Mouse (Mus musculus): ENCODE measurements around the gene Bcl2l12. TPM values are rescaled to one million over a fixed set of nuclear protein-coding genes. Genes with fewer than 3 reads are reported as not detected.

The Bcl2l12 gene
- polyA plus RNA-seq, 1 experiment from 2014 or later: 10.0 TPM

DNA sequence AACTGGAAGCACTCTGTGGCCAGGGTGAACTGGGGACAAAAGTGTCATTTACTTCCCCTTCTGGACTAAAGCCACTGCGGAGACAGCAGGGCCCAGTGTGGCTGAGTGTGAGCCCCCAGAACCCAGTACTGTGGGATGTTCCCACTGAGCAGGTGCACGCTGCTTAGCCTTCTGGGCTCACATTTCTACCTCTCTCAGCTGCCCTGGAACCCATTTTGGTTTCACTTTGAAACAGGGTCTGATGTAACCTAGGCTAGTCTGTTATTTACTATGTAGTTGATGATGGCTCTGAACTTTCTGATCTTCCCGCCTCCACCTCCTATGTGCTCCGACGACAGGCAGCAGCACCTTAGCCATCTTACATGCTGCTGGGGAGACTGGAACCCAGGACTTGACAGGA, 35.7 kb downstream of the Bcl2l12 start:
- Histone ChIP-seq H3K36me3 (replicated peaks) (peaks cover 28% of the 10 kb centered on the region), H3K27ac (no peak overlapping the region), H3K9ac (no peak overlapping the region), H3K9me3 (no peaks in the 10 kb centered on the region), H3K4me2 (no peak overlapping the region), H3K4me1 (no peaks in the 10 kb centered on the region), H3K4me3 (no peak overlapping the region), H3K27me3 (replicated peaks) (no peaks in the 10 kb centered on the region)
- WGBS: 91% methylated on average over 5 of the region's 5 CpGs
- no peak for ATAC-seq (replicated peaks)

- no peaks in the 10 kb centered on the region for H3K27me3 ChIP-seq (replicated peaks)
- no peak overlapping the region for H3K27ac ChIP-seq
- no peaks in the 10 kb centered on the region for H3K4me1 ChIP-seq
- peaks cover 28% of the 10 kb centered on the region for H3K36me3 ChIP-seq (replicated peaks)
- H3K4me3 ChIP-seq: no peak overlapping the region
- no peak for ATAC-seq (replicated peaks)
- 85% methylated on average over 8 of the region's 8 CpGs for WGBS
- H3K9ac ChIP-seq: no peak overlapping the region
- no peak overlapping the region for H3K4me2 ChIP-seq
- H3K9me3 ChIP-seq: no peaks in the 10 kb centered on the region
Measured at GRCm38 (mm10) chr7:44962337-44962736, 36.2 kb downstream of the Bcl2l12 start.

- Histone ChIP-seq H3K4me3 (no peak overlapping the region), H3K36me3 (replicated peaks) (peaks cover 23% of the 10 kb centered on the region), H3K9ac (no peak overlapping the region), H3K4me1 (no peaks in the 10 kb centered on the region), H3K27me3 (replicated peaks) (no peaks in the 10 kb centered on the region), H3K9me3 (no peaks in the 10 kb centered on the region), H3K4me2 (no peak overlapping the region), H3K27ac (no peak overlapping the region)
- 94% methylated on average over 13 of the region's 13 CpGs for WGBS
- ATAC-seq (replicated peaks): no peak
Measured at GRCm38 (mm10) chr7:44960512-44960910, 38.0 kb downstream of the Bcl2l12 start.

DNA sequence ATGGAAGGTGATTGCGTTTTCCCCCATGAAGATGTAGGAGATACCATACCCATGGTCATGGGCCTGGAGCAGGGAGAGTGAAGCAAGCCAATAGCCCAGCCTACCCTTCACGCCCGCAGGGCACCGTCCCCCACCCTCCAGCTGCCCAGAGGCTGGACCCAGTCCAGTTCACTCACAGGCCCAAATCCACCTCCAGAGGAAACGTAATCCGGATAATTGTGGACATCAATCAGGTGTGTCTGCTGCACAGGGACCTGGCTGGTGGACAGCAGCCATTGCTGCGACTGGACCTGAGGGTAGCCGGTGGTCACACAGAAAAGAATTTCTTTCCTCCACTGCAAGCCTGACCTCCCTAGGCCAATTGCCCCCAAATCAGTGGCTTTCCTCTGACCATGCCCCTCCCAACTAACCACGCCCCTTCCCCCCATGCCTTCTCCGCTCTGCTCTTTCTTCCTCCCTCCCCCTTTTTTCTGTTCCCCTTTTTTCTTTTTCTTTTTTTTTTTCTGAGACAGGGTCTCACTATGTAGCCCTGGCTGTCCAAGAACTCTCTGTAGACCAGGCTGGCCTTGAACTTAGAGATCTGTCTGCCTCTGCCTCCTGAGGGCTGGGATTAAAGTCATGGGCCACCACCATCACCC, 38.5 kb downstream of the Bcl2l12 start:
- WGBS: 92% methylated on average over 10 of the region's 10 CpGs
- no peak for ATAC-seq (replicated peaks)
- no peak overlapping the region for H3K4me3 ChIP-seq

DNA sequence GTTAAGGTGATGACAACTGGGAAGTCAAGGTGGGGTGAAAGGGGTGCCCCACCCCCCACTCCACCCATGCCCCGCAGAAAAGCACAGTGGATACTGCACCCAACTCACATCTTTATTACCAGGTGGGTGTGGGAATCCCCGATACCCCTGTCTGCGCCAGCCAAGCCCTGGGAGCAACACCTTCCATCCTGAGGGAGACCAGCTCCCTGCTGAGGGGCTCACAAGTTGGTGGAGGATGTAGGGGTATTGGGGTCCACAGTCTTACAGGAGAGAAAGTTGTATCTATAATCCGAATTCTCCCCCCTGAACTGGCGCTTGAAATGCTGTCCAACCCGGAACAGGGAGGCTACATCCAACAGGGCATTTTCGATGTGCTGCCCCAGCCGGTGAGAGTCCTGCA, 39.2 kb downstream of the Bcl2l12 start:
- peaks cover 15% of the 10 kb centered on the region; the same call in 1 of the 2 replicates for H3K36me3 ChIP-seq (replicated peaks)
- H3K4me3 ChIP-seq: no peak overlapping the region
- no peak overlapping the region for H3K27ac ChIP-seq
- H3K4me1 ChIP-seq: no peaks in the 10 kb centered on the region
- no peak overlapping the region for H3K4me2 ChIP-seq
- H3K9me3 ChIP-seq: no peaks in the 10 kb centered on the region
- ATAC-seq (replicated peaks): no peak
- WGBS: 87% methylated on average over 8 of the region's 8 CpGs
- no peak overlapping the region for H3K9ac ChIP-seq
- no peaks in the 10 kb centered on the region for H3K27me3 ChIP-seq (replicated peaks)

More for the DNA sequence above, 38.5 kb downstream of the Bcl2l12 start:
- H3K36me3 ChIP-seq (replicated peaks): peaks cover 18% of the 10 kb centered on the region; the same call in 1 of the 2 replicates
- no peak overlapping the region for H3K4me2 ChIP-seq
- no peaks in the 10 kb centered on the region for H3K9me3 ChIP-seq
- H3K27ac ChIP-seq: no peak overlapping the region
- no peaks in the 10 kb centered on the region for H3K4me1 ChIP-seq
- no peak overlapping the region for H3K9ac ChIP-seq
- no peaks in the 10 kb centered on the region for H3K27me3 ChIP-seq (replicated peaks)

DNA sequence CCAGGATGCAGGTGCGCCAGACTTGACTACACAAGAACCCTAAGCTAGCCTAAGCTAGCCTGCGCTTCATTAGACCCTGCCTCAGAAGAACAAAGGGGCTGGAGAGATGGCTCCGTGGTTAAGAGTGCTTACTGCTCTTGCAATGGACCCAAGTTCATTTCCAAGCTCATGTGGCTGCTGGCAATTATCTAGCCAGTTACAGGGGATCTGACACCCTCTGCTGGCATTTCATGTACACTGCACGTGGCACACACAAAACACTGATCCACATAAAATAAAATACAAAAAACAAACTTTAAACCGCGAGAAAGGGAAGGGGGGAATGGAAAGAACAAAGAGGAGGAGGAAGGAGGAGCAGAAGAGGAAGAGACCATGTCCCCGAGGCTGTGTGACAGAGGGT, 40.3 kb downstream of the Bcl2l12 start:
- Histone ChIP-seq H3K36me3 (replicated peaks) (peaks cover 15% of the 10 kb centered on the region; the same call in 1 of the 2 replicates), H3K9me3 (no peaks in the 10 kb centered on the region), H3K4me2 (no peak overlapping the region), H3K27ac (no peak overlapping the region), H3K4me3 (no peak overlapping the region), H3K4me1 (no peaks in the 10 kb centered on the region), H3K9ac (no peak overlapping the region), H3K27me3 (replicated peaks) (no peaks in the 10 kb centered on the region)
- ATAC-seq (replicated peaks): no peak
- 54% methylated on average over 7 of the region's 7 CpGs for WGBS

DNA sequence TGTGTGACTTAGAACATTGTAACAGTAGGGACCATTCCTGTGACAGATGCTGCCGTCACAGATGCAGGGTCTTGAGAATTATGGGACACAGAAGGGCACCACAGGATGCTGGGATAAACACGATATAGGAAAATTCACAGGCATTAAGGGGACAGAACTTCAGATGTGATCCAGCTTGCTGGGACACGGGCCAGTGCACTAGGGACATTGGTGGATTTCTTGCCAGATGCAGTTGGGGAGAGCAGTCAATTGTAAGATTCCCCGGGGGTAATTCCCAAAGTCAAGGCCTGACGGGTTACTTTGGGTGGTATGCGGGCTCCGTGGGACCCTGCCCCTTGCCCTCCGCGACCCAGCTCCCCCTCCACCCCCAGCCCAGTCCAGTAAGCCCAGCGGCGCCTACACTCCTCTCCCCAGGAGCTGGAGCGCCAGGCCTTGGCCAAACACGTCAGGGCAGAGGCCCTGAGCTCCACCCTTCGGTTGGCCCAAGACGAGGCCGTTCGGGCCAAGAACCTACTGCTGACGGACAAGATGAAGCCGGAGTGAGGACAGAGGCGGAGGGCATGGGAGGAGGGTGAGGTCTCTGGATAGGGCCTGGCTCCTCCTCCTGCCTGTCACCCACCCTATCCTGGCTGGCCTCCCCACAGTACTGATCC, 41.2 kb downstream of the Bcl2l12 start:
- Histone ChIP-seq H3K36me3 (replicated peaks) (peaks cover 9% of the 10 kb centered on the region; the same call in 1 of the 2 replicates), H3K4me1 (peaks cover 6% of the 10 kb centered on the region), H3K9me3 (no peaks in the 10 kb centered on the region), H3K9ac (no peak overlapping the region), H3K27ac (no peak overlapping the region; the same call in 1 of the 2 replicates), H3K4me2 (no peak overlapping the region), H3K27me3 (replicated peaks) (peaks cover 3% of the 10 kb centered on the region; the same call in 1 of the 2 replicates), H3K4me3 (no peak overlapping the region)
- WGBS: 79% methylated on average over 20 of the region's 20 CpGs
- no peak for ATAC-seq (replicated peaks)

DNA sequence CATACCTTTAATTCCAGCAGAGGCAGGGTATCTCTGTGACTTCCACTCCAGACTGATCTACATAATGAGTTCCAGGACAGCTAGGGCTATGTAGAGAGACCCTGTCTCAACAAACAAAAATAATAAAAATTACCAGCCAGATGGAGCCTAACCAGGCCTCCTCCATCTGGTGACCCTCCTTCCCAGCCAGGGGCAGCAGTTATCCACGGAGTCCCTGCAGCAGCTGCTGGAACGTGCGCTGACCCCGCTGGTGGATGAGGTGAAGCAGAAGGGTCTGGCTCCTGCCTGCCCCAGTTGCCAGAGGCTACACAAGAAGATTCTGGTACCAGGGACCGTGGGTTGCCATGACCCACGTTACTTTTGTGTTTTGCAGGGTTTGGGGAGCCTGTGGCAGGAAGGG, 42.2 kb downstream of the Bcl2l12 start:
- 60% methylated on average over 6 of the region's 6 CpGs for WGBS
- no peak overlapping the region for H3K27ac ChIP-seq
- H3K4me3 ChIP-seq: no peak overlapping the region

DNA sequence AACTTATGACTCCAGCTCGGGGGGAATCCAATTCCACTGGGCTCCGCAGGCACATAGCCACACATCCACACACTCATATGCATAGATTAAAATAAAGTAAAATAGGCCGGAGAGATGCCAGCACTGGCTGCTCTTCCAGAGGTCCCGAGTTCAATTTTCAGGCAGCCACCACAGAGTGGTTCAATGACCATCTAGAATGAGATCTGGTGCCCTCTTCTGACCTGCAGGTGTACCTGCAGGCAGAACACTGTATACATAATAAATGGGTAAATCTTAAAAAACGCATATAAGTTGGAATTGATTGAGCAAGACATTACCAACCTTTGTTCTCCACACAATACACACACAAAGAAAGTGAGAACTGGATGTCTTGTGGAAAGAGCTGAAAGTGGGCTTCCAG, 42.9 kb downstream of the Bcl2l12 start:
- Histone ChIP-seq H3K27me3 (replicated peaks) (peaks cover 17% of the 10 kb centered on the region), H3K4me1 (peaks cover 16% of the 10 kb centered on the region), H3K9me3 (no peaks in the 10 kb centered on the region), H3K9ac (no peak overlapping the region), H3K4me2 (no peak overlapping the region), H3K27ac (no peak overlapping the region), H3K4me3 (no peak overlapping the region), H3K36me3 (replicated peaks) (peaks cover 4% of the 10 kb centered on the region; the same call in 1 of the 2 replicates)
- 56% methylated on average over 5 of the region's 5 CpGs for WGBS
- ATAC-seq (replicated peaks): no peak

More for the DNA sequence above, 42.2 kb downstream of the Bcl2l12 start:
- ATAC-seq (replicated peaks): no peak
- H3K4me1 ChIP-seq: peaks cover 16% of the 10 kb centered on the region
- peaks cover 11% of the 10 kb centered on the region for H3K27me3 ChIP-seq (replicated peaks)
- H3K4me2 ChIP-seq: no peak overlapping the region
- H3K9ac ChIP-seq: no peak overlapping the region
- H3K9me3 ChIP-seq: no peaks in the 10 kb centered on the region
- H3K36me3 ChIP-seq (replicated peaks): peaks cover 9% of the 10 kb centered on the region; the same call in 1 of the 2 replicates

GRCm38 (mm10) chr7:44954091-44954885, 44.2 kb downstream of the Bcl2l12 start:
- H3K4me1 ChIP-seq: peaks cover 16% of the 10 kb centered on the region
- peaks cover 26% of the 10 kb centered on the region for H3K27me3 ChIP-seq (replicated peaks)
- H3K36me3 ChIP-seq (replicated peaks): no peaks in the 10 kb centered on the region
- no peak overlapping the region for H3K27ac ChIP-seq
- no peak overlapping the region for H3K9ac ChIP-seq
- no peak for ATAC-seq (replicated peaks)
- H3K9me3 ChIP-seq: no peaks in the 10 kb centered on the region
- H3K4me3 ChIP-seq: no peak overlapping the region
- 82% methylated on average over 12 of the region's 12 CpGs for whole genome bisulfite sequencing
- no peak overlapping the region for H3K4me2 ChIP-seq

GRCm38 (mm10) chr7:44953561-44953960, 45.0 kb downstream of the Bcl2l12 start:
- H3K36me3 ChIP-seq (replicated peaks): no peaks in the 10 kb centered on the region
- 61% methylated on average over 14 of the region's 14 CpGs for WGBS
- peaks cover 26% of the 10 kb centered on the region for H3K27me3 ChIP-seq (replicated peaks)
- H3K9me3 ChIP-seq: no peaks in the 10 kb centered on the region
- H3K4me1 ChIP-seq: peaks cover 16% of the 10 kb centered on the region
- no peak overlapping the region for H3K9ac ChIP-seq
- H3K4me3 ChIP-seq: no peak overlapping the region
- H3K27ac ChIP-seq: no peak overlapping the region
- H3K4me2 ChIP-seq: no peak overlapping the region
- no peak for ATAC-seq (replicated peaks)

- H3K36me3 ChIP-seq (replicated peaks): no peaks in the 10 kb centered on the region
- no peak overlapping the region for H3K27ac ChIP-seq
- peak overlapping the region; percentile 69 for H3K4me2 ChIP-seq
- peak overlapping the region; percentile 7 for H3K9ac ChIP-seq
- peaks cover 16% of the 10 kb centered on the region for H3K4me1 ChIP-seq
- WGBS: 9% methylated on average over 24 of the region's 24 CpGs
- peaks cover 26% of the 10 kb centered on the region for H3K27me3 ChIP-seq (replicated peaks)
- ATAC-seq (replicated peaks): peak; percentile 86
- H3K9me3 ChIP-seq: no peaks in the 10 kb centered on the region
- peak overlapping the region; percentile 37 for H3K4me3 ChIP-seq
Measured at GRCm38 (mm10) chr7:44952611-44953306, 45.8 kb downstream of the Bcl2l12 start.
